Mouse (Mus musculus) liver, embryonic 13.5 days (tissue): ENCODE data around the gene Hist1h4a. TPM values are rescaled to one million over a fixed set of nuclear protein-coding genes. Genes with fewer than 3 reads are reported as not detected.

Source experiments
- ATAC-seq: fragments of 200-750 bp; cut with Nextera tagmentation; 2 replicates; pipeline ENCODE4 v1.8.0; 2017; ENCODE audit warnings: low read depth, mild to moderate bottlenecking, moderate number of reproducible peaks, moderate library complexity
- DNase-seq: peaks from one replicate; pipeline ENCODE4 v3.0.0; 2022
- H3K27ac ChIP-seq: fragments of 300-500 bp; sonication (generic); 2 replicates; pipeline ENCODE4 v1.5.1; 2015; ENCODE audit warnings: moderate library complexity, mild to moderate bottlenecking, inconsistent platforms
- H3K27me3 ChIP-seq: fragments of 300-500 bp; sonication (generic); 2 replicates; pipeline ENCODE4 v1.6.1; 2015; ENCODE audit warnings: mild to moderate bottlenecking, inconsistent platforms
- H3K36me3 ChIP-seq: fragments of 300-500 bp; sonication (generic); 2 replicates; pipeline ENCODE4 v1.6.1; 2015; ENCODE audit warnings: mild to moderate bottlenecking, inconsistent platforms
- H3K4me1 ChIP-seq: fragments of 300-500 bp; sonication (generic); replicated peaks from 2 replicates; pipeline ENCODE4 v1.6.1; 2015; ENCODE audit warnings: inconsistent platforms
- H3K4me2 ChIP-seq: fragments of 300-500 bp; sonication (generic); 2 replicates; pipeline ENCODE4 v1.6.1; 2015; ENCODE audit warnings: inconsistent platforms, mild to moderate bottlenecking, moderate library complexity
- H3K4me3 ChIP-seq: fragments of 300-500 bp; sonication (generic); replicated peaks from 2 replicates; pipeline ENCODE4 v1.5.1; 2015; ENCODE audit warnings: mild to moderate bottlenecking, inconsistent platforms
- H3K9ac ChIP-seq: fragments of 300-500 bp; sonication (generic); 2 replicates; pipeline ENCODE4 v1.6.1; 2015; ENCODE audit warnings: mild to moderate bottlenecking, inconsistent platforms
- H3K9me3 ChIP-seq: fragments of 300-500 bp; sonication (generic); replicated peaks from 2 replicates; pipeline ENCODE4 v1.6.1; 2016; ENCODE audit warnings: inconsistent platforms
- WGBS: fragments of 180-500 bp; shearing (Covaris S2); methylation state at CpG from one replicate; pipeline ENCODE4 v1.1.7; 2015; ENCODE audit not compliant: insufficient replicate concordance; 5-methylcytosine and 5-hydroxymethylcytosine counted together
- polyA plus RNA-seq: library from polyadenylated mRNA; unstranded; fragments of >200 nt; fragmentation: Nextera tagmentation; extraction: Ambion mirVana; gene quantifications from 2 replicates; pipeline ENCODE4 v1.2.1, GENCODE M21; 2015

Gene Hist1h4a
- polyA plus RNA-seq, 1 experiment from 2014 or later: 0.86 TPM

DNA sequence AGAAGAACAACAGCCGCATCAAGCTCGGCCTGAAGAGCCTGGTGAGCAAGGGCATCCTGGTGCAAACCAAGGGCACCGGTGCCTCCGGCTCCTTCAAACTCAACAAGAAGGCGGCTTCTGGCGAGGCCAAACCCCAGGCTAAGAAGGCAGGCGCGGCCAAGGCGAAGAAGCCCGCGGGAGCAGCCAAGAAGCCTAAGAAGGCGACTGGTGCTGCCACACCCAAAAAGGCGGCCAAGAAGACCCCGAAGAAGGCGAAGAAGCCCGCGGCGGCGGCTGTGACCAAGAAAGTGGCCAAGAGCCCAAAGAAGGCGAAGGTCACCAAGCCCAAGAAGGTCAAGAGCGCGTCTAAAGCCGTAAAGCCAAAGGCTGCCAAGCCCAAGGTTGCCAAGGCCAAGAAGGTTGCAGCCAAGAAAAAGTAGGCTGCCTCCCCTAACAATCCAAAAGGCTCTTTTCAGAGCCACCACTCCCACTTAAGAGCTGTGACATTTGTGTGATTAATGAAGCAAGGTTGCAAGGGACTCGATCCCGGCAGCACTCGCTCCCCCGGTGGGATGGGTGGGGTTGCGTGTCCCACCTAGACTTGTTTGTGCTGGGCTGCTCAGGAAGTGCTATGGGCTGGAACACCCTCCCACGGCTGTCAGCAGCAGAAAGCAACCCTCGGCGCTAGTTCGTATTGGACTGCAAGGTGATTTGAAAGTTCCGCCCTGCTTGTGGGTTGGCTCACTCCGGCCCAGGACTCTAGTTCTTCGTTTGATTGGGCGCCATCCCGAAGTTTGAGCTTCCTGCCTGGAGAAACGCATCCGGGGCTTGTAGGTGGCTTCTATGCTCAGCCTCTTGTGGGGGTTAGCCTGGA is 21.7 kb downstream of the Hist1h4a start:
- Histone ChIP-seq H3K4me3 (peak overlapping the region; percentile 65), H3K9me3 (no peaks in the 10 kb centered on the region), H3K36me3 (no peaks in the 10 kb centered on the region), H3K4me1 (peaks cover 40% of the 10 kb centered on the region), H3K27ac (peak overlapping the region; percentile 100), H3K27me3 (no peaks in the 10 kb centered on the region), H3K4me2 (peak overlapping the region; percentile 82), H3K9ac (peak overlapping the region; percentile 92)
- peak; percentile 85 for ATAC-seq
- peak; percentile 89 for DNase-seq
- under 1% methylated on average over 39 of the region's 39 CpGs for WGBS

GRCm38 (mm10) chr13:23738677-23739068 is 22.4 kb downstream of the Hist1h4a start, which contains the start of gene Hist1h1c:
Gene Hist1h1c, plus strand, starts transcription at chr13:23738808.
- WGBS: under 1% methylated on average over 38 of the region's 38 CpGs
- H3K27ac ChIP-seq: peak within 1 kb of the TSS; percentile 100
- DNase-seq (peak; percentile 95), ATAC-seq (peak; percentile 79)
- H3K27me3 ChIP-seq: no peaks in the 10 kb centered on the region
- H3K4me1 ChIP-seq: peaks cover 35% of the 10 kb centered on the region
- H3K9ac ChIP-seq: peak within 1 kb of the TSS; percentile 92
- H3K4me2 ChIP-seq: peak within 1 kb of the TSS; percentile 82
- H3K4me3 ChIP-seq: peak within 1 kb of the TSS; percentile 65
- no peaks in the 10 kb centered on the region for H3K9me3 ChIP-seq
- no peaks in the 10 kb centered on the region for H3K36me3 ChIP-seq

- DNase-seq (no peak), ATAC-seq (no peak)
- Histone ChIP-seq H3K4me1 (peaks cover 31% of the 10 kb centered on the region), H3K4me3 (peak overlapping the region; percentile 65), H3K27ac (peak overlapping the region; percentile 100), H3K9ac (peak overlapping the region; percentile 92), H3K36me3 (no peaks in the 10 kb centered on the region), H3K27me3 (no peaks in the 10 kb centered on the region), H3K9me3 (no peaks in the 10 kb centered on the region), H3K4me2 (peak overlapping the region; percentile 82)
- 18% methylated on average over 4 of the region's 4 CpGs for WGBS
These were observed 23.0 kb downstream of the Hist1h4a start for GRCm38 (mm10) chr13:23738041-23738440.

DNA sequence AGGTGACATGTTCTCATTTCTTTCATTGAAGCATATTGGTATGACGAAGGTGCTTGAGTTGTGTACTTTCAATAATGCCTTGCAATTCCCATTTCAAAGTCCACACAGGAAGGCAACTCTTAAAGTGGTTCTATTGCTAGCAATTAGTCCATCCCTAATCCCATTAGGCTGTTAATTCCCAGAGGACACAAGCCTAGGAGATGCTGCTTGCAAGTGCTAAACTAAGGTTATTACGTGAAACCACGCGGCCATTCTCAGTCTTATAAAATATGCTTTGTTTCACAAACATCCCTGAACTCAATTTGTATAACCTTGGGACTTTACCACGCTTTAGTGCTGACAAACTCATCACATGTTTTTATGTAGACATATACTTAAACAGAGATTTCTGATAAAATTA is 23.9 kb downstream of the Hist1h4a start:
- Histone ChIP-seq H3K36me3 (no peaks in the 10 kb centered on the region), H3K27ac (peak overlapping the region; percentile 100), H3K9me3 (no peaks in the 10 kb centered on the region), H3K4me1 (peaks cover 24% of the 10 kb centered on the region), H3K9ac (peak overlapping the region; percentile 17; the same call in 1 of the 2 replicates), H3K4me2 (no peak overlapping the region), H3K4me3 (no peak overlapping the region), H3K27me3 (no peaks in the 10 kb centered on the region)
- no peak for ATAC-seq
- WGBS: 86% methylated on average over 5 of the region's 5 CpGs
- no peak for DNase-seq

- H3K27ac ChIP-seq: no peak overlapping the region
- H3K9ac ChIP-seq: no peak overlapping the region
- WGBS: 24% methylated on average over 8 of the region's 8 CpGs
- H3K4me3 ChIP-seq: no peak overlapping the region
- no peaks in the 10 kb centered on the region for H3K9me3 ChIP-seq
- no peak for DNase-seq
- no peak overlapping the region for H3K4me2 ChIP-seq
- peaks cover 37% of the 10 kb centered on the region for H3K4me1 ChIP-seq
- no peak for ATAC-seq
- no peaks in the 10 kb centered on the region for H3K27me3 ChIP-seq
- no peaks in the 10 kb centered on the region for H3K36me3 ChIP-seq
These were observed 28.8 kb downstream of the Hist1h4a start for GRCm38 (mm10) chr13:23732156-23732804.

DNA sequence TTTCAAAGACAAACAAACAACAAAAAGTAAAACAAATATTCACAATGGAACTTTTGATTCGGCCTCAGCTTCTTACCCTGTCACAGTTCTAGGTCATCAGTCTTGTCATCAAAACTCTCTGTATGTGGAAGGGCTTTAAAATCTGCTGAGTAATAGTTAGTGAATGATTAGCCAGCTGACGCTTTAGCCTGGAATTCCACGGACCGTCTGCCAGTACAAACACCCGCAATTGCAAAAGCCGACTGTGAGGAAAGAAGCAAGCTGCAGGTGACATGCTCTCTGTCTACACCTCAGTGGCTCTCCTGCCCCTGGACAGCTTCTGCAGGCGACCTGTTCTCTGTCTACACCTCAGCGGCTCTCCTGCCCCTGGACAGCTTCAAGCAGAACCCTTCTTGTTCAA is 30.6 kb downstream of the Hist1h4a start:
- no peak overlapping the region for H3K4me2 ChIP-seq
- H3K4me3 ChIP-seq: no peak overlapping the region
- no peak overlapping the region for H3K27ac ChIP-seq
- WGBS: 53% methylated on average over 8 of the region's 8 CpGs
- no peaks in the 10 kb centered on the region for H3K36me3 ChIP-seq
- no peak for DNase-seq
- no peak overlapping the region for H3K9ac ChIP-seq
- ATAC-seq: peak; percentile 62; the same call in 1 of the 2 replicates
- H3K4me1 ChIP-seq: peaks cover 37% of the 10 kb centered on the region
- H3K27me3 ChIP-seq: no peaks in the 10 kb centered on the region
- no peaks in the 10 kb centered on the region for H3K9me3 ChIP-seq

DNA sequence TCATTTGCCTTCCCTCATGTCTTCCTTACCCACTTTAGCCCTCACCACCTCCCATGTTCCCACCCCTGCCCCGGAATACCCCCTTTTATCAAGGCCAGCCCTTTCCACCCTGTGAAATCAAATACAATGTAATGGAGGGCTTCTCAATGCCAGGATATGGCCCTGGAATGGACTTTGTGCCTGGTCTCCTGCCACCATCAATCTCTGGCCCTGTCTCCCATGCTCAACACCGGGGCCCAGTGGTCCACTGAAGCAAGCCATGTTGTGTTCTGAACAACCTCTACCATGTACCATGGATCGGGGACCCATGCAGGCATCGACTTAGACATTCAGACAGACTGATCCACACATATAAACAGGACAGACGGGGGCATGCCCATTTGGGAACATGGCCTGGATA is 31.3 kb downstream of the Hist1h4a start:
- DNase-seq (no peak), ATAC-seq (peak; percentile 5; the same call in 1 of the 2 replicates)
- H3K4me1 ChIP-seq: peaks cover 43% of the 10 kb centered on the region
- H3K4me3 ChIP-seq: no peak overlapping the region
- H3K9ac ChIP-seq: peak overlapping the region; percentile 9; the same call in 1 of the 2 replicates
- peak overlapping the region; percentile 21; the same call in 1 of the 2 replicates for H3K27ac ChIP-seq
- no peaks in the 10 kb centered on the region for H3K9me3 ChIP-seq
- no peaks in the 10 kb centered on the region for H3K36me3 ChIP-seq
- no peaks in the 10 kb centered on the region for H3K27me3 ChIP-seq
- no peak overlapping the region for H3K4me2 ChIP-seq
- WGBS: 81% methylated on average over 5 of the region's 5 CpGs

DNA sequence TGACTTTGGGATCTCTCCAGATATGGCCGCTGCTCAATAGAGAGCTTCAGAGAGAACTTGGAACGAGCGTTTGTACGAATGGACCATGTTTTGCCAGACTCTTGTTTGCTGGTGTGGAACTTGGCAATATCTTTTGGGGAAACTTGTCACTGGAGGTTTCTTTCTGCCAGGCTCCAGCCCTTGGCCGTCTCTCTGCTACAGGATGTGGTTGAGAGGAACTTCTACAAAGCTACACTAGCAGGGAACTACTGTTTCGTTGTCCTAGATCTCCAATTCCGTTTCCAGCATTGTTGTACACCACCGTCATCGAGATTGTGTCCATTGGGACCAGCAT is 31.9 kb downstream of the Hist1h4a start:
- Histone ChIP-seq H3K27ac (peak overlapping the region; percentile 10; the same call in 1 of the 2 replicates), H3K4me3 (no peak overlapping the region), H3K9me3 (no peaks in the 10 kb centered on the region), H3K36me3 (no peaks in the 10 kb centered on the region), H3K4me1 (peaks cover 49% of the 10 kb centered on the region), H3K4me2 (peak overlapping the region; percentile 35; the same call in 1 of the 2 replicates), H3K27me3 (no peaks in the 10 kb centered on the region), H3K9ac (0 out of 2 replicates have a peak overlapping the region, but pooled peaks have one; percentile 9)
- DNase-seq (no peak), ATAC-seq (no peak)
- WGBS: 49% methylated on average over 9 of the region's 9 CpGs

GRCm38 (mm10) chr13:23728472-23729191 is 32.4 kb downstream of the Hist1h4a start:
- peak overlapping the region; percentile 10 for H3K27ac ChIP-seq
- WGBS: 48% methylated on average over 18 of the region's 18 CpGs

DNA sequence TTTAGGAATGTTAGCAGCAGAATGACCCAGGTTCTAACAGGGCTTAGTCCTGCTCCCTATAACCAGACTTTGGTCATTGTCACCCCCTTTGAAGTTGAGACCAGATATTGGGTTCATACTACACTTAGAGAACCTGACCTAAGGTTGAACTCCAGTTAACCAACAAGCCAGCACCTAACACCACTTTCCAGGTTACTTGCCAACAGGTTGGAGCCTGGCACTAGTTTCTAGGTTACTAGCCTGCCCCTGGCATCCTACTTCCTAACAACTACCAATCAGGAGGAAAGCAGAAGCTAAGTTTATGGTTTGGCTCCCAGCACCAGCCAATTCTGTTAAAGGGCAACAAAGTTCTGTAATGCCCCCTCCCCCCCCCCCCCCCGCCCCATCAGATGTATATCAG is 35.8 kb downstream of the Hist1h4a start:
- peaks cover 54% of the 10 kb centered on the region for H3K4me1 ChIP-seq
- no peaks in the 10 kb centered on the region for H3K27me3 ChIP-seq
- WGBS: 14% methylated on average over 1 of the region's 1 CpGs
- H3K4me2 ChIP-seq: no peak overlapping the region
- H3K36me3 ChIP-seq: no peaks in the 10 kb centered on the region
- ATAC-seq: no peak
- H3K9ac ChIP-seq: no peak overlapping the region
- H3K9me3 ChIP-seq: no peaks in the 10 kb centered on the region
- no peak for DNase-seq
- no peak overlapping the region for H3K27ac ChIP-seq
- no peak overlapping the region for H3K4me3 ChIP-seq

More at GRCm38 (mm10) chr13:23728472-23729191, 32.4 kb downstream of the Hist1h4a start:
- no peak for ATAC-seq
- no peak for DNase-seq
- Histone ChIP-seq H3K27me3 (no peaks in the 10 kb centered on the region), H3K4me1 (peaks cover 54% of the 10 kb centered on the region), H3K9me3 (no peaks in the 10 kb centered on the region), H3K9ac (peak overlapping the region; percentile 46; the same call in 1 of the 2 replicates), H3K4me3 (no peak overlapping the region), H3K4me2 (peak overlapping the region; percentile 35), H3K36me3 (no peaks in the 10 kb centered on the region)

DNA sequence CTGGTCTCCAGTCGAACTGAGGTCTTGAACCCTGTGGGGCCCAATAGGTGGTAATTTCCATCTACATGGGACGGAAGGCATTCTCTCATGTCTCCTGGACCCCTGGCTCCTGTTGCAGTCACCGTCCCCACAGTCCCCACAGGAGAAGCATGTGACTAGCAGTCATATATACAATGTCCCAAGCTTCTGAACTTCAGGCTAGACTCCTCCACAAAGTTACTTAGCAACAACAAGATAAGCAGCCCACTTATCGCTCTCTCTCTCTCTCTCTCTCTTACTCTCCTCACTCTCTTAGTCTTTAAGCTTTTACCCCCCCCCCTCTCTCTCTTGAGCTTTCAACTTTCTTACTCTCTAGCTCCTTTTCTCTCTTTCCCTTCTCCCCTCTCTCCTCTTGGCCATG is 36.8 kb downstream of the Hist1h4a start:
- peak overlapping the region; percentile 17; the same call in 1 of the 2 replicates for H3K9ac ChIP-seq
- no peak overlapping the region for H3K4me3 ChIP-seq
- H3K9me3 ChIP-seq: no peaks in the 10 kb centered on the region
- no peak overlapping the region for H3K4me2 ChIP-seq
- 49% methylated on average over 4 of the region's 4 CpGs for WGBS
- peak; percentile 66 for ATAC-seq
- no peak for DNase-seq
- peaks cover 46% of the 10 kb centered on the region for H3K4me1 ChIP-seq
- no peak overlapping the region for H3K27ac ChIP-seq
- H3K36me3 ChIP-seq: no peaks in the 10 kb centered on the region
- no peaks in the 10 kb centered on the region for H3K27me3 ChIP-seq
